In genomic region chr3:126723458-126723857, GRCm38 (mm10) we compare ENCODE assay signal across 14 mouse cellular contexts.
DNase-seq lines count a peak whose midpoint lies in the region; ATAC-seq and TF ChIP-seq lines count a peak whose summit lies in the region.
"Had no signal": no experiment of that assay in that cellular context is flagged by ENCODE, and none has a peak within 500 bp of the region (broad histone marks: within the 10 kb centered on the region; RNA-seq: fewer than 3 reads in every experiment).

No protein-coding gene starts in this region.

- 66% methylated on average over 5 of the region's 5 CpGs for WGBS in midbrain, postnatal 0 days
- WGBS in midbrain, embryonic 14.5 days = 76% methylated on average over 5 of the region's 5 CpGs
- 51% methylated on average over 5 of the region's 5 CpGs for WGBS in heart, embryonic 11.5 days (ENCODE audit: insufficient replicate concordance)
- WGBS in kidney, adult 2 months = 77% methylated on average over 5 of the region's 5 CpGs

- H3K36me3 ChIP-seq in midbrain, postnatal 0 days (ENCODE audit: insufficient read depth, low read length) = no peaks in the 10 kb centered on the region
- no peaks in the 10 kb centered on the region for H3K36me3 ChIP-seq in midbrain, embryonic 14.5 days (ENCODE audit: control insufficient read depth, insufficient read depth, low read length)
- H3K36me3 ChIP-seq in heart, embryonic 11.5 days (ENCODE audit: control insufficient read depth, insufficient read depth, low read length) = no peaks in the 10 kb centered on the region
- H3K36me3 ChIP-seq in kidney, adult 2 months (ENCODE audit: control insufficient read depth, insufficient read depth, low read length) = no peaks in the 10 kb centered on the region
- H3K36me3 ChIP-seq: embryonic facial prominence, embryonic 15.5 days; intestine, embryonic 15.5 days; liver, embryonic 12.5 days had no signal

- no peak for ATAC-seq in midbrain, postnatal 0 days (ENCODE audit: low FRiP score)
- no peak for ATAC-seq in midbrain, embryonic 14.5 days (ENCODE audit: low FRiP score, low TSS enrichment)
- peak; percentile 70; the same call in 1 of the 2 replicates for ATAC-seq in heart, embryonic 11.5 days (replicated peaks; ENCODE audit: insufficient number of reproducible peaks, low FRiP score, low TSS enrichment)
- ATAC-seq: intestine, embryonic 15.5 days; liver, embryonic 12.5 days had no signal

- peak; percentile 35 to 39 for DNase-seq in heart, adult 9 months (ENCODE audit: low spot score in 2 of 2)
- no peak for DNase-seq in heart, postnatal 25 days (ENCODE audit: low spot score)
- no peak for DNase-seq in midbrain, postnatal 0 days (ENCODE audit: low spot score)
- DNase-seq in midbrain, embryonic 14.5 days = no peak
- no peak for DNase-seq in kidney, adult 2 months
- no peak for DNase-seq in natural killer cell, adult 2 months (ENCODE audit: low spot score in 2 of 2)
- DNase-seq: adrenal gland, postnatal 36 days; gastrocnemius, postnatal 10 days; kidney, postnatal 25 days had no signal

- intact Hi-C loops in heart, postnatal 25 days (cut with DNase I) = no loop called here

- H3K4me2 ChIP-seq in midbrain, postnatal 0 days (ENCODE audit: low read depth, low read length, poor library complexity, severe bottlenecking) = no peak overlapping the region
- H3K4me2 ChIP-seq in midbrain, embryonic 14.5 days (ENCODE audit: low read length) = no peak overlapping the region
- no peak overlapping the region for H3K4me2 ChIP-seq in heart, embryonic 11.5 days
- H3K4me2 ChIP-seq: embryonic facial prominence, embryonic 15.5 days; intestine, embryonic 15.5 days; liver, embryonic 12.5 days had no signal

- H3K9ac ChIP-seq in midbrain, postnatal 0 days (replicated peaks; ENCODE audit: low read length, poor library complexity, severe bottlenecking) = no peak overlapping the region
- H3K9ac ChIP-seq in midbrain, embryonic 14.5 days (replicated peaks; ENCODE audit: low read length) = no peak overlapping the region
- H3K9ac ChIP-seq in heart, embryonic 11.5 days (ENCODE audit: low read depth, low read length) = no peak overlapping the region
- H3K9ac ChIP-seq: embryonic facial prominence, embryonic 15.5 days; intestine, embryonic 15.5 days; liver, embryonic 12.5 days had no signal

- TF ChIP-seq CTCF in midbrain, postnatal 0 days (IDR thresholded peaks at IDR 0.05) = no peak
- no peak for TF ChIP-seq CTCF in kidney, adult 2 months (conservative IDR thresholded peaks at IDR 0.05; ENCODE audit: insufficient read depth, insufficient read length, low read depth, low read length)

- no peaks in the 10 kb centered on the region for H3K27me3 ChIP-seq in midbrain, postnatal 0 days (ENCODE audit: insufficient read depth, low read length)
- no peaks in the 10 kb centered on the region for H3K27me3 ChIP-seq in midbrain, embryonic 14.5 days (ENCODE audit: control insufficient read depth, insufficient read depth, low read length)
- H3K27me3 ChIP-seq in heart, embryonic 11.5 days (ENCODE audit: control insufficient read depth, insufficient read depth, low read length) = no peaks in the 10 kb centered on the region
- H3K27me3 ChIP-seq in kidney, adult 2 months (replicated peaks; ENCODE audit: control insufficient read depth, insufficient read depth, low read length) = no peaks in the 10 kb centered on the region
- H3K27me3 ChIP-seq: embryonic facial prominence, embryonic 15.5 days; intestine, embryonic 15.5 days; liver, embryonic 12.5 days had no signal

- no peaks in the 10 kb centered on the region for H3K4me1 ChIP-seq in midbrain, postnatal 0 days (ENCODE audit: insufficient read depth, low read length)
- no peaks in the 10 kb centered on the region for H3K4me1 ChIP-seq in midbrain, embryonic 14.5 days (ENCODE audit: control insufficient read depth, insufficient read depth, low read length)
- peaks cover 13% of the 10 kb centered on the region for H3K4me1 ChIP-seq in heart, embryonic 11.5 days (ENCODE audit: control insufficient read depth, insufficient read depth, low read length)
- no peaks in the 10 kb centered on the region for H3K4me1 ChIP-seq in kidney, adult 2 months (ENCODE audit: control insufficient read depth, insufficient read depth, low read length)
- H3K4me1 ChIP-seq: embryonic facial prominence, embryonic 15.5 days; intestine, embryonic 15.5 days; liver, embryonic 12.5 days had no signal

- H3K27ac ChIP-seq in midbrain, postnatal 0 days (ENCODE audit: low read depth, low read length) = peak overlapping the region; percentile 55
- H3K27ac ChIP-seq in midbrain, embryonic 14.5 days (replicated peaks; ENCODE audit: low read depth, low read length) = no peak overlapping the region
- H3K27ac ChIP-seq in heart, embryonic 11.5 days (ENCODE audit: low read depth, low read length) = peak overlapping the region; percentile 85
- H3K27ac ChIP-seq in kidney, adult 2 months (ENCODE audit: insufficient read depth, low read depth, low read length) = no peak overlapping the region
- H3K27ac ChIP-seq: embryonic facial prominence, embryonic 15.5 days; intestine, embryonic 15.5 days; liver, embryonic 12.5 days; stomach, postnatal 0 days had no signal

- H3K9me3 ChIP-seq in midbrain, postnatal 0 days (ENCODE audit: low read length) = no peaks in the 10 kb centered on the region
- H3K9me3 ChIP-seq in midbrain, embryonic 14.5 days (ENCODE audit: control insufficient read depth, low read length) = no peaks in the 10 kb centered on the region
- no peaks in the 10 kb centered on the region for H3K9me3 ChIP-seq in heart, embryonic 11.5 days (replicated peaks; ENCODE audit: control insufficient read depth, low read length)
- H3K9me3 ChIP-seq: embryonic facial prominence, embryonic 15.5 days; intestine, embryonic 15.5 days; liver, embryonic 12.5 days had no signal

- no peak for TF ChIP-seq POLR2A in kidney, adult 2 months (IDR thresholded peaks at IDR 0.05; ENCODE audit: low read depth, low read length)

- H3K4me3 ChIP-seq in midbrain, postnatal 0 days (ENCODE audit: low read depth, low read length) = no peak overlapping the region
- H3K4me3 ChIP-seq in midbrain, embryonic 14.5 days (replicated peaks; ENCODE audit: low read depth, low read length) = no peak overlapping the region
- H3K4me3 ChIP-seq in heart, embryonic 11.5 days (ENCODE audit: low read depth, low read length) = no peak overlapping the region
- H3K4me3 ChIP-seq in kidney, adult 2 months (ENCODE audit: insufficient read depth, low read depth, low read length) = no peak overlapping the region
- H3K4me3 ChIP-seq: embryonic facial prominence, embryonic 15.5 days; intestine, embryonic 15.5 days; liver, embryonic 12.5 days had no signal

Comparison
In these comparisons a context has a peak if more than half of its experiments do, and no peak if none do; other contexts are left out.
1. DNase-seq: peak in heart, adult 9 months (2 of 2); none in heart, postnatal 25 days (single experiment), midbrain, postnatal 0 days (single experiment), midbrain, embryonic 14.5 days (single experiment), kidney, adult 2 months (single experiment) and natural killer cell, adult 2 months (0 of 2).
2. H3K27ac ChIP-seq: peak in midbrain, postnatal 0 days (single experiment) and heart, embryonic 11.5 days (single experiment); none in midbrain, embryonic 14.5 days (single experiment) and kidney, adult 2 months (single experiment).